Mouse (Mus musculus): ENCODE data around the gene Gm11549. TPM values are rescaled to one million over a fixed set of nuclear protein-coding genes. Genes with fewer than 3 reads are reported as not detected.

Gm11549 gene
- total and polyA plus RNA-seq, 2 experiments from 2014 or later, result 0.53 to 1.3 TPM

DNA sequence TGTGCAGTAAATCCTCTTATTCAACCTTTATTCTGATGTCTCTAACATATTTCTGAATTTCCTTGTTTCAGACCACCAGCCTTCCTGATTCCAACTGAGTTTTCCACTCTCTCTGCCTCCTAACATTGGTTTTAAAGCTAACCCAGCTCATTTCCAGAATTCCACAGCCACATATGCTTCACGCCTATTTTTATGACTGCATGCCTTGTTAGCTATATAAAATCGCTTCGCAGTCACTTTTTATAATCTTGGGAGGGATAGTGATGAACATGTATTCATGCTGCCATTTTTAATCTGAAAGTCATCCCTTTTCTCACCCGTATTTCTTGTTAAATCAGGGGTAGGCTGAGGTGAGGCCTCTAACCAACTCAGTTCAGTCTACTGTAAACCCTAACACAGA lies 37.3 kb downstream of the Gm11549 start:
- WGBS, result 95% methylated on average over 4 of the region's 4 CpGs
- DNase-seq (ENCODE audit: low spot score) (no peak), ATAC-seq (no peak)
- H3K4me2 ChIP-seq (ENCODE audit: low read depth, low read length), result no peak overlapping the region
- TF ChIP-seq CTCF (IDR thresholded peaks at IDR 0.05; ENCODE audit: low read depth), result no peak
- peaks cover 6% of the 10 kb centered on the region; the same call in 1 of the 2 replicates for H3K4me1 ChIP-seq (ENCODE audit: insufficient read depth, low read length)
- no peak overlapping the region for H3K4me3 ChIP-seq (ENCODE audit: low read length)
- no peaks in the 10 kb centered on the region for H3K36me3 ChIP-seq (ENCODE audit: insufficient read depth, low read length)
- no peak overlapping the region for H3K27ac ChIP-seq
- no peaks in the 10 kb centered on the region for H3K9me3 ChIP-seq (ENCODE audit: low read length)
- no peak overlapping the region for H3K9ac ChIP-seq (replicated peaks; ENCODE audit: low read length)
- H3K27me3 ChIP-seq (ENCODE audit: insufficient read depth, low read length), result no peaks in the 10 kb centered on the region

DNA sequence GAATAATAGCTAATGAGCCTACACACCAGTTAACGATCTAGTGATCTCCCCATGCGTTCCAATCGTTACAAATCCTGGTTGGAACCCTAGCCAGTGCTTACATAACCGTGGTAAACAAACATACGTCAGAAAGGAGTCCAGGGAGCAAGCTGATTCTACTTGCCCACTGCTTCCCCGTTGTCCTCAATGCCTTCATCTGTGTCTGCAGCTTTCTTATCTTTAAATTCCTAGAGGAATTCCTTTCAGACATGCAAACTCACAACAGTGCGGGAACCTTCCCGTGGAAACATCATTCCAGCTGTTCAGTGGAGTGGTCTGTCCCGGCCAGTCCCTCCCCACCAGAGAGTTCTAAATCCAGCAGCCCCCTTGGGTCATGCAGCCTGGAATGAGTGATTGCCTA lies 38.7 kb downstream of the Gm11549 start:
- H3K27ac ChIP-seq, result no peak overlapping the region
- WGBS, result 54% methylated on average over 9 of the region's 9 CpGs

DNA sequence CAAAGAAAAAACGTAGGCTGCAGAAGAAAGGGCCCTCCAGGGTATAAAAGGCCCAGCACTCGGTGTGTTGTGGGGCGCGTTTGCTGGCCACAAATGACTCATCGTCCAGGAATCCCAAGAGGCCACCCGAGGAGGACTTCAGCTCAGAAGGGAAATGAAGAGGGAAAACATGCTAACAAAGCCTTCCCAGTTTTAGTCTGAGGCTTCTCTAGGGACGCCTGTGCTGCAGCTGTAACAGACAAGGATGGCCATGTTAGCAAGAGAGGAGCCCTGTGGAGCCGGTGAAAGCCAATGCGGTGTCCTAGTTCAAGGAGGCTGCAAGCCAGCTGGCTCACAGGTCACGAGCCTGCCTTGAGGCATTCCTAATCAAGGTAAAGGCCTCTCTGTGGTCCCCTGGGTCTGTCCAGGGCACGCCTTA lies 39.8 kb downstream of the Gm11549 start:
- no peak for TF ChIP-seq CTCF (IDR thresholded peaks at IDR 0.05; ENCODE audit: low read depth)
- DNase-seq (ENCODE audit: low spot score), result peak; percentile 65
- 8% methylated on average over 11 of the region's 11 CpGs for WGBS
- peak overlapping the region; percentile 31; the same call in 1 of the 2 replicates for H3K4me2 ChIP-seq (ENCODE audit: low read depth, low read length)
- peak overlapping the region; percentile 63 for H3K27ac ChIP-seq
- peaks cover 6% of the 10 kb centered on the region; the same call in 1 of the 2 replicates for H3K4me1 ChIP-seq (ENCODE audit: insufficient read depth, low read length)
- no peaks in the 10 kb centered on the region for H3K9me3 ChIP-seq (ENCODE audit: low read length)
- no peaks in the 10 kb centered on the region for H3K36me3 ChIP-seq (ENCODE audit: insufficient read depth, low read length)
- ATAC-seq, result peak; percentile 85
- no peak overlapping the region for H3K4me3 ChIP-seq (ENCODE audit: low read length)
- H3K9ac ChIP-seq (replicated peaks; ENCODE audit: low read length), result no peak overlapping the region
- no peaks in the 10 kb centered on the region for H3K27me3 ChIP-seq (ENCODE audit: insufficient read depth, low read length)

More for the DNA sequence above, 38.7 kb downstream of the Gm11549 start:
- H3K9me3 ChIP-seq (ENCODE audit: low read length), result no peaks in the 10 kb centered on the region
- peaks cover 6% of the 10 kb centered on the region; the same call in 1 of the 2 replicates for H3K4me1 ChIP-seq (ENCODE audit: insufficient read depth, low read length)
- no peak for TF ChIP-seq CTCF (IDR thresholded peaks at IDR 0.05; ENCODE audit: low read depth)
- DNase-seq (ENCODE audit: low spot score), result no peak
- no peak for ATAC-seq
- H3K4me3 ChIP-seq (ENCODE audit: low read length), result no peak overlapping the region
- H3K36me3 ChIP-seq (ENCODE audit: insufficient read depth, low read length), result no peaks in the 10 kb centered on the region
- H3K27me3 ChIP-seq (ENCODE audit: insufficient read depth, low read length), result no peaks in the 10 kb centered on the region
- H3K4me2 ChIP-seq (ENCODE audit: low read depth, low read length), result no peak overlapping the region
- no peak overlapping the region for H3K9ac ChIP-seq (replicated peaks; ENCODE audit: low read length)

DNA sequence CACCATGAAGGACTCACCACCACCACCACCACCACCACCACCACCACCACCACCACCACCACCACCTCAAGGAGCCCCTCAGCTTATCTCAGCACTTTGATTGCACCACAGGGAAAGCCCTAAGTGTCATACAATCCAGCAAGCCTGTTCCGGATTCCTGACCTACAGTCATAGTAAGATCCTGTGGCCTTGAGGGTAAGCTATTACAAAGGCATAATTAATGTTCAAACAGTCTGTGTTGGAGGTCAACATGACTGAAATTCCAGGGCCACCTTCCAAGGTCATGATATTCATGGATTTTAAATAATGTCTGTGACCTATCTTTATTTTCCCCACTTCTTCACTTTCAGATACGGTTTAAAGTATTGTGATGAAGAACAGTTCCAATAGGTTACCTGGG lies 41.1 kb downstream of the Gm11549 start:
- no peak overlapping the region for H3K4me2 ChIP-seq (ENCODE audit: low read depth, low read length)
- H3K9ac ChIP-seq (replicated peaks; ENCODE audit: low read length), result no peak overlapping the region
- no peak overlapping the region for H3K27ac ChIP-seq
- peaks cover 11% of the 10 kb centered on the region for H3K4me1 ChIP-seq (ENCODE audit: insufficient read depth, low read length)
- H3K9me3 ChIP-seq (ENCODE audit: low read length), result no peaks in the 10 kb centered on the region
- DNase-seq (ENCODE audit: low spot score) (no peak), ATAC-seq (no peak)
- 63% methylated on average over 2 of the region's 2 CpGs for WGBS
- no peak for TF ChIP-seq CTCF (IDR thresholded peaks at IDR 0.05; ENCODE audit: low read depth)
- no peak overlapping the region for H3K4me3 ChIP-seq (ENCODE audit: low read length)
- H3K36me3 ChIP-seq (ENCODE audit: insufficient read depth, low read length), result no peaks in the 10 kb centered on the region
- no peaks in the 10 kb centered on the region for H3K27me3 ChIP-seq (ENCODE audit: insufficient read depth, low read length)

DNA sequence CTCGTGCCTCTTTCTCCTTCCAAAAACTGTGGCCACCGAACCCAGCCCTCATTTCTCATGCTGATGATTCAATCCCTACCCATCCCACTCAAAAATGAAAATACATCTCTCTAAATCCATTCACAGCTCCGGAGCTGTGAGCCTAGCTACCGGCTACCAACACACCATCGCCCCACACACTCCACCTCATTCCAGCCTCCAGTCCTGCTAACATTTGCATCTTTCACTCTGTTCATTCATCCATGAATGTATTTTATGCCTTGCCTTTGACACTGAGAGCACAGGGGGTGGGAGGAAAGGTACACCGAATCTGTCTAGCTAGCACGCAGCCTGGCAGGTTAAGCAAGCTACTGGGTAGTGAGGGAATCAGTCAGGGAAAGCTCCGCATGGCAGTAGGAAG lies 42.8 kb downstream of the Gm11549 start:
- peaks cover 11% of the 10 kb centered on the region for H3K4me1 ChIP-seq (ENCODE audit: insufficient read depth, low read length)
- H3K27ac ChIP-seq, result no peak overlapping the region
- H3K4me2 ChIP-seq (ENCODE audit: low read depth, low read length), result no peak overlapping the region
- no peak for TF ChIP-seq CTCF (IDR thresholded peaks at IDR 0.05; ENCODE audit: low read depth)
- no peaks in the 10 kb centered on the region for H3K27me3 ChIP-seq (ENCODE audit: insufficient read depth, low read length)
- DNase-seq (ENCODE audit: low spot score), result no peak
- no peaks in the 10 kb centered on the region for H3K36me3 ChIP-seq (ENCODE audit: insufficient read depth, low read length)
- no peaks in the 10 kb centered on the region for H3K9me3 ChIP-seq (ENCODE audit: low read length)
- H3K9ac ChIP-seq (replicated peaks; ENCODE audit: low read length), result no peak overlapping the region
- WGBS, result 66% methylated on average over 8 of the region's 8 CpGs
- H3K4me3 ChIP-seq (ENCODE audit: low read length), result no peak overlapping the region
- no peak for ATAC-seq

DNA sequence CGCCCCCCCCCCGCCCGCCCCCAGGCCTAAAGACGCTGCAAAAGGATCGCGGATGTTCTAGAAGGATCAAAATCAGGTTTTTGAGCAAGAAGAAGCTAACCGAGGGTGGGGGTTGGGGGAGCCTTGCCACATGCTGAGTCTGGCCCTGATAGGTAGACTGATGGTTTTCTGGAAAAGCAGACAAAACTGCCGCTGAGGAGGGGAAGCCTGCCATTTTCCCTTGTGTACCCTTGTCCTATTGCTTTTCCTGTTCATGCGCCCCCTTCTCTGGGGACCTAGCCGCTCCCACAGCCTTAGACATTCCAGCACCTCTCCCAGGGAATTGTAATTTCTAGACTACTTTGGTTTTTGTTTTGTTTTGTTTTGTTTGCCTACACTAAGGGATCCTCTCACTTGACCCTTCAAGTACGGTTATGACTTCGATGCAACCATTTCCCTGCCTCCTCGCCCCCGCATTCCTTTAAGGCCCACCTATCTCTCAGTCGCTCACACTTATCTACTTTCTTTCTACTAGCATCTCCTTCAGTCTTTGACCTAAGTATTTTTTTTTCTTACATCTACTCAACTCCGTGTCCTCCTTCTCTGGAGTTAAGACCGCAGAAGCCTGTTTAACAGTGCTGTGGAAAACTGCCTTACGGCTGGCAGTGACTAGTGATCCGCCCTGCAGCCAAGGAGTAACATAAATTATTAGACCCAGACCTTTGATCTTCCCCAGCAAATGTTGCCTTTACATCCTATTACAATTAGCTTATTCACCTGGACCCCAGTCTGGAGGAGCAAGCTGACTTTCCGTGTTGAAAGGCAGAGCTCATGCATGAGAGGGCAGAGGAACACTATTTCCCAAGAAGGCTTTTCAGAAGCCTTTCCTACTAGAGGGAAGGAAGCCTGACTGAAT lies 45.1 kb downstream of the Gm11549 start:
- ATAC-seq (no peak), DNase-seq (ENCODE audit: low spot score) (no peak)
- H3K36me3 ChIP-seq (ENCODE audit: insufficient read depth, low read length), result no peaks in the 10 kb centered on the region
- H3K27ac ChIP-seq, result peak overlapping the region; percentile 51
- TF ChIP-seq CTCF (IDR thresholded peaks at IDR 0.05; ENCODE audit: low read depth), result no peak
- peak overlapping the region; percentile 59 for H3K9ac ChIP-seq (replicated peaks; ENCODE audit: low read length)
- H3K9me3 ChIP-seq (ENCODE audit: low read length), result no peaks in the 10 kb centered on the region
- H3K4me1 ChIP-seq (ENCODE audit: insufficient read depth, low read length), result peaks cover 5% of the 10 kb centered on the region; the same call in 1 of the 2 replicates
- H3K27me3 ChIP-seq (ENCODE audit: insufficient read depth, low read length), result no peaks in the 10 kb centered on the region
- H3K4me3 ChIP-seq (ENCODE audit: low read length), result peak overlapping the region; percentile 62
- peak overlapping the region; percentile 98 for H3K4me2 ChIP-seq (ENCODE audit: low read depth, low read length)
- 38% methylated on average over 20 of the region's 20 CpGs for WGBS
